Mouse (Mus musculus) MEL (cell line): ENCODE results near the gene Cacna1c. TPM values are rescaled to one million over a fixed set of nuclear protein-coding genes. Genes with fewer than 3 reads are reported as not detected.

Source experiments
- DNase-seq: peaks from one replicate; pipeline ENCODE4 v3.0.0; 2011; ENCODE audit warnings: low read depth, low spot score
- H3K27ac ChIP-seq: 2 replicates; pipeline ENCODE4 v1.5.1; 2012; ENCODE audit warnings: low read depth, mild to moderate bottlenecking, control low read depth, low read length, moderate library complexity; ENCODE audit not compliant: control insufficient read depth
- H3K27me3 ChIP-seq, 2 experiments: fragments of 150-350 bp in 1 of 2; sonication (generic) in 1 of 2; 2 replicates each; pipeline ENCODE4 v1.6.1; 2012; ENCODE audit warnings: low read length in 2 of 2, mild to moderate bottlenecking in 2 of 2, improper control_type of control experiment in 1 of 2, moderate library complexity in 1 of 2; ENCODE audit not compliant: insufficient read depth in 2 of 2, control insufficient read depth in 1 of 2
- H3K36me3 ChIP-seq, 2 experiments: 2 replicates each; pipeline ENCODE4 v1.6.1; 2012 to 2014; ENCODE audit warnings: low read length in 2 of 2, improper control_type of control experiment in 1 of 2, inconsistent platforms in 1 of 2, mild to moderate bottlenecking in 1 of 2; ENCODE audit not compliant: insufficient read depth in 2 of 2, control insufficient read depth in 1 of 2
- H3K4me1 ChIP-seq, 2 experiments: fragments of 150-350 bp in 1 of 2; sonication (generic) in 1 of 2; 2 replicates each; pipeline ENCODE4 v1.6.1; 2012; ENCODE audit warnings: low read length in 2 of 2, improper control_type of control experiment in 1 of 2, mild to moderate bottlenecking in 1 of 2; ENCODE audit not compliant: insufficient read depth in 2 of 2, control insufficient read depth in 1 of 2
- H3K4me3 ChIP-seq, 2 experiments: fragments of 150-350 bp in 1 of 2; sonication (generic) in 1 of 2; 2 replicates each; pipeline ENCODE4 v1.5.1; 2012; ENCODE audit warnings: low read depth in 2 of 2, low read length in 2 of 2, mild to moderate bottlenecking in 2 of 2, moderate library complexity in 2 of 2, control low read depth in 1 of 2, improper control_type of control experiment in 1 of 2; ENCODE audit not compliant: control insufficient read depth in 1 of 2, insufficient read depth in 1 of 2
- H3K79me2 ChIP-seq: 2 replicates; pipeline ENCODE4 v1.6.1; 2012; ENCODE audit warnings: mild to moderate bottlenecking, low read length, moderate library complexity; ENCODE audit not compliant: control insufficient read depth, poor library complexity, insufficient read depth
- H3K9ac ChIP-seq: 2 replicates; pipeline ENCODE4 v1.6.1; 2012; ENCODE audit warnings: low read depth, mild to moderate bottlenecking, control low read depth, low read length, moderate library complexity; ENCODE audit not compliant: control insufficient read depth, poor library complexity, severe bottlenecking
- H3K9me3 ChIP-seq: fragments of 150-350 bp; sonication (generic); replicated peaks from 2 replicates; pipeline ENCODE4 v1.6.1; 2012; ENCODE audit warnings: mild to moderate bottlenecking, low read length, improper control_type of control experiment, moderate library complexity; ENCODE audit not compliant: insufficient read depth
- BHLHE40 ChIP-seq: IDR thresholded peaks from 2 replicates; pipeline ENCODE4 v1.6.1; 2012; ENCODE audit warnings: low read depth, mild to moderate bottlenecking, inconsistent platforms, low read length, improper control_type of control experiment, borderline replicate concordance
- CHD1 ChIP-seq: IDR thresholded peaks from 2 replicates; pipeline ENCODE4 v1.6.1; 2012; ENCODE audit warnings: low read depth, mild to moderate bottlenecking, inconsistent platforms, low read length, improper control_type of control experiment
- CHD2 ChIP-seq: IDR thresholded peaks from 2 replicates; pipeline ENCODE4 v1.6.1; 2011; ENCODE audit warnings: low read length, improper control_type of control experiment
- CTCF ChIP-seq, 3 experiments: IDR thresholded peaks in 2 of 3; conservative IDR thresholded peaks in 1 of 3; 2 replicates each; pipeline ENCODE4 v1.5.1; 2011 to 2012; ENCODE audit warnings: low read length in 3 of 3, low read depth in 2 of 3, mild to moderate bottlenecking in 2 of 3, improper control_type of control experiment in 1 of 3, inconsistent platforms in 1 of 3, mixed read lengths in 1 of 3, moderate library complexity in 1 of 3; ENCODE audit not compliant: control insufficient read depth in 1 of 3, insufficient read depth in 1 of 3, poor library complexity in 1 of 3, severe bottlenecking in 1 of 3
- E2F4 ChIP-seq: IDR thresholded peaks from 2 replicates; pipeline ENCODE4 v1.6.1; 2011; ENCODE audit warnings: low read depth, low read length, improper control_type of control experiment, borderline replicate concordance
- ELF1 ChIP-seq: IDR thresholded peaks from 2 replicates; pipeline ENCODE4 v1.6.1; 2014; ENCODE audit warnings: low read depth, mild to moderate bottlenecking, inconsistent platforms, low read length, improper control_type of control experiment, moderate library complexity
- GABPA ChIP-seq: IDR thresholded peaks from 2 replicates; pipeline ENCODE4 v1.6.1; 2012; ENCODE audit warnings: low read depth, mild to moderate bottlenecking, inconsistent platforms, low read length, improper control_type of control experiment, moderate library complexity
- GATA1 ChIP-seq: IDR thresholded peaks from 2 replicates; pipeline ENCODE4 v1.6.1; 2011; ENCODE audit warnings: low read depth, low read length, improper control_type of control experiment
- JUND ChIP-seq: IDR thresholded peaks from 2 replicates; pipeline ENCODE4 v1.6.1; 2011; ENCODE audit warnings: low read depth, mild to moderate bottlenecking, improper control_type of control experiment, low read length
- MAFK ChIP-seq: IDR thresholded peaks from 2 replicates; pipeline ENCODE4 v1.6.1; 2011; ENCODE audit warnings: low read depth, mild to moderate bottlenecking, low read length, improper control_type of control experiment, borderline replicate concordance
- MAX ChIP-seq: IDR thresholded peaks from 2 replicates; pipeline ENCODE4 v1.6.1; 2011; ENCODE audit warnings: low read length, improper control_type of control experiment
- MAZ ChIP-seq: IDR thresholded peaks from 2 replicates; pipeline ENCODE4 v1.6.1; 2012; ENCODE audit warnings: low read depth, mild to moderate bottlenecking, inconsistent platforms, low read length, improper control_type of control experiment
- MXI1 ChIP-seq: IDR thresholded peaks from 2 replicates; pipeline ENCODE4 v1.6.1; 2011; ENCODE audit warnings: mild to moderate bottlenecking, low read depth, low read length, improper control_type of control experiment
- MYB ChIP-seq: IDR thresholded peaks from 2 replicates; pipeline ENCODE4 v1.6.1; 2011; ENCODE audit warnings: mild to moderate bottlenecking, low read depth, low read length, improper control_type of control experiment
- NELFE ChIP-seq: IDR thresholded peaks from 2 replicates; pipeline ENCODE4 v1.6.1; 2011; ENCODE audit warnings: low read depth, low read length, improper control_type of control experiment
- POLR2A ChIP-seq, 2 experiments: IDR thresholded peaks; 2 replicates each; pipeline ENCODE4 v1.6.1; 2011 to 2012; ENCODE audit warnings: low read length in 2 of 2, mild to moderate bottlenecking in 2 of 2, control low read depth in 1 of 2, improper control_type of control experiment in 1 of 2, low read depth in 1 of 2, moderate library complexity in 1 of 2; ENCODE audit not compliant: control insufficient read depth in 1 of 2, insufficient read depth in 1 of 2, poor library complexity in 1 of 2
- POLR2AphosphoS5 ChIP-seq: IDR thresholded peaks from 2 replicates; pipeline ENCODE4 v1.6.1; 2012; ENCODE audit warnings: low read depth, borderline replicate concordance, mild to moderate bottlenecking, inconsistent platforms, low read length, moderate library complexity, mixed read lengths
- RAD21 ChIP-seq: IDR thresholded peaks from 2 replicates; pipeline ENCODE4 v1.6.1; 2011; ENCODE audit warnings: mild to moderate bottlenecking, low read depth, low read length, improper control_type of control experiment
- SMC3 ChIP-seq: IDR thresholded peaks from 2 replicates; pipeline ENCODE4 v1.6.1; 2011; ENCODE audit warnings: low read depth, low read length, improper control_type of control experiment
- TAL1 ChIP-seq: IDR thresholded peaks from 2 replicates; pipeline ENCODE4 v1.6.1; 2012; ENCODE audit warnings: mild to moderate bottlenecking, inconsistent platforms, low read length, moderate library complexity, mixed read lengths
- TBP ChIP-seq: IDR thresholded peaks from 2 replicates; pipeline ENCODE4 v1.8.0; 2011; ENCODE audit warnings: low read depth, low read length, improper control_type of control experiment
- TCF12 ChIP-seq: IDR thresholded peaks from 2 replicates; pipeline ENCODE4 v1.6.1; 2014; ENCODE audit warnings: low read depth, mild to moderate bottlenecking, inconsistent platforms, low read length, improper control_type of control experiment, moderate library complexity
- UBTF ChIP-seq: IDR thresholded peaks from 2 replicates; pipeline ENCODE4 v1.6.1; 2012; ENCODE audit warnings: low read depth, mild to moderate bottlenecking, inconsistent platforms, low read length, improper control_type of control experiment, moderate library complexity, borderline replicate concordance; ENCODE audit not compliant: insufficient read depth
- USF1 ChIP-seq: IDR thresholded peaks from 2 replicates; pipeline ENCODE4 v1.6.1; 2014; ENCODE audit warnings: low read depth, mild to moderate bottlenecking, inconsistent platforms, low read length, improper control_type of control experiment, moderate library complexity
- USF2 ChIP-seq, 2 experiments: IDR thresholded peaks; 2 replicates each; pipeline ENCODE4 v1.6.1; 2011 to 2012; ENCODE audit warnings: improper control_type of control experiment in 2 of 2, low read length in 2 of 2, borderline replicate concordance in 1 of 2, inconsistent platforms in 1 of 2, low read depth in 1 of 2, mild to moderate bottlenecking in 1 of 2; ENCODE audit not compliant: insufficient read depth in 1 of 2
- ZC3H11A ChIP-seq: IDR thresholded peaks from 2 replicates; pipeline ENCODE4 v1.6.1; 2012; ENCODE audit warnings: low read depth, mild to moderate bottlenecking, inconsistent platforms, low read length, improper control_type of control experiment
- ZKSCAN1 ChIP-seq: IDR thresholded peaks from 2 replicates; pipeline ENCODE4 v1.6.1; 2012; ENCODE audit warnings: low read depth, mild to moderate bottlenecking, inconsistent platforms, low read length, improper control_type of control experiment, moderate library complexity
- ZMIZ1 ChIP-seq: IDR thresholded peaks from 2 replicates; pipeline ENCODE4 v1.6.1; 2012; ENCODE audit warnings: low read depth, mild to moderate bottlenecking, inconsistent platforms, low read length, improper control_type of control experiment, moderate library complexity
- polyA plus RNA-seq, 2 experiments: library from polyadenylated mRNA; stranded (reverse) in 1 of 2; unstranded in 1 of 2; fragments of >175 nt in 1 of 2; fragments of >200 nt in 1 of 2; gene quantifications; 2 replicates each; pipeline versions ENCODE4 v1.2.1 to v1.2.4; 2012; ENCODE audit warnings: low replicate concordance in 2 of 2, low read depth in 1 of 2; ENCODE audit not compliant: insufficient read length in 2 of 2, insufficient read depth in 1 of 2, missing spikeins in 1 of 2
- total RNA-seq: library from RNA; depleted of rRNA; stranded (reverse); fragments of 300-350 nt; gene quantifications from 2 replicates; pipeline ENCODE4 v1.2.3, GENCODE M21; 2012

Gene Cacna1c
- total and polyA plus RNA-seq, 3 experiments = 3.4 to 4.4 TPM; not detected in 1

- H3K4me1 ChIP-seq = no peaks in the 10 kb centered on the region
- DNase-seq = no peak
These were observed 1.6 kb downstream of the Cacna1c start for GRCm38 (mm10) chr6:119194601-119195000.

GRCm38 (mm10) chr6:119194161-119194560 lies 2.1 kb downstream of the Cacna1c start:
- Histone ChIP-seq H3K79me2 (no peaks in the 10 kb centered on the region), H3K4me1 (no peaks in the 10 kb centered on the region), H3K4me3 (no peak overlapping the region), H3K36me3 (no peaks in the 10 kb centered on the region; a peak in 2 of 4 replicates), H3K27me3 (no peaks in the 10 kb centered on the region), H3K9ac (no peak overlapping the region), H3K27ac (no peak overlapping the region), H3K9me3 (no peaks in the 10 kb centered on the region)
- TF ChIP-seq CHD2 (no peak), MAZ (no peak), UBTF (no peak), MXI1 (no peak), ZC3H11A (no peak), USF1 (no peak), TAL1 (no peak), BHLHE40 (no peak), ZMIZ1 (no peak), GATA1 (no peak), TBP (no peak), E2F4 (no peak), ZKSCAN1 (no peak), MAFK (no peak), CHD1 (no peak), MYB (no peak), JUND (no peak), MAX (no peak)
- no peak for DNase-seq

More at GRCm38 (mm10) chr6:119194601-119195000, 1.6 kb downstream of the Cacna1c start:
- no peaks in the 10 kb centered on the region for H3K27me3 ChIP-seq
- no peak overlapping the region for H3K4me3 ChIP-seq
- H3K27ac ChIP-seq = no peak overlapping the region
- no peaks in the 10 kb centered on the region for H3K9me3 ChIP-seq
- no peak overlapping the region for H3K9ac ChIP-seq
- H3K79me2 ChIP-seq = no peaks in the 10 kb centered on the region
- TF ChIP-seq ZKSCAN1 = no peak
- no peak for TF ChIP-seq POLR2AphosphoS5
- TF ChIP-seq UBTF = no peak
- TF ChIP-seq RAD21 = no peak
- no peak for TF ChIP-seq CTCF (IDR thresholded peaks at IDR 0.05 in 2 of 3, conservative IDR thresholded peaks at IDR 0.05 in 1 of 3; ENCODE audit: control insufficient read depth in 1 of 3, insufficient read depth in 1 of 3, low read depth in 2 of 3, low read length in 3 of 3, poor library complexity in 1 of 3, severe bottlenecking in 1 of 3)
- TF ChIP-seq SMC3 = no peak
- TF ChIP-seq NELFE = no peak
- TF ChIP-seq USF2 (IDR thresholded peaks at IDR 0.05; ENCODE audit: borderline replicate concordance in 1 of 2, insufficient read depth in 1 of 2, low read depth in 1 of 2, low read length in 2 of 2) = no peak
- no peak for TF ChIP-seq ELF1
- TF ChIP-seq MAFK = no peak
- TF ChIP-seq GATA1 = no peak
- TF ChIP-seq CHD1 = no peak
- no peak for TF ChIP-seq MYB
- TF ChIP-seq POLR2A (IDR thresholded peaks at IDR 0.05; ENCODE audit: control insufficient read depth in 1 of 2, insufficient read depth in 1 of 2, low read depth in 1 of 2, low read length in 2 of 2, poor library complexity in 1 of 2) = no peak
- no peak for TF ChIP-seq ZC3H11A
- TF ChIP-seq TCF12 = no peak
- TF ChIP-seq GABPA = no peak
- no peak for TF ChIP-seq MXI1
- H3K36me3 ChIP-seq = no peaks in the 10 kb centered on the region; a peak in 2 of 4 replicates
